Mouse (Mus musculus): ENCODE data around the gene Lcat. TPM values are rescaled to one million over a fixed set of nuclear protein-coding genes. Genes with fewer than 3 reads are reported as not detected.

The Lcat gene
- polyA plus RNA-seq (2021; fragmentation: Nextera tagmentation): 27.6 and 35.6 TPM in 2 replicates
- long read RNA-seq, experiment 1, transcript Lcat-201 (6 exons, 1,342 nt): major isoform, 29 of 35 reads
- long read RNA-seq, experiment 1, partial matches to known transcripts: 6 of 35 reads
- long read RNA-seq, experiment 1, other reads (novel, unspliced or antisense): 0 of 35 reads
- long read RNA-seq, experiment 2, transcript Lcat-201 (6 exons, 1,342 nt): major isoform, 47 of 52 reads
- long read RNA-seq, experiment 2, partial matches to known transcripts: 1 of 52 reads
- long read RNA-seq, experiment 2, other reads (novel, unspliced or antisense): 4 of 52 reads

DNA sequence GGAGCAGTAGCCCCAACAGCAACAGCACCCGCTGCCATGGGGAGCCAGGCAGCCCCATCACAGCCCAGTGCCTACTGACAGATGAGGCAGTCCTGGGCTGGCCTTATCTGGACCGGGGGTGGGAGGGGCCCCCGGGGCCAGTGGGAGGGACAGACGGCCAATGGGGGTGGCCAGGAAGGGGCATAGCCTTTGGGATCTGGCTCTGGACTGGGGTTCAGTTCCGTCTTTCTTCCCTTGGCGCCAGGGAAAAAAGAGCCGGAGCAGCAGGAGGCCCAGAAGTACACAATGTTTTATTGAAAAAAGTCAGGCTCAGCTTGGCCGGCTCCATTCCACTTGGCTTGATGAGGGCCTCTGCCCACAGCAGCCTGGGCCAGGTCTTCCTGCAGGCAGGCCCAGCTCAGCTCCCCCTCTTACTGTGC, at the start of gene Lcat:
Lcat (minus strand) TSS at position 62 of the 419 bp plus-strand sequence.

DNA sequence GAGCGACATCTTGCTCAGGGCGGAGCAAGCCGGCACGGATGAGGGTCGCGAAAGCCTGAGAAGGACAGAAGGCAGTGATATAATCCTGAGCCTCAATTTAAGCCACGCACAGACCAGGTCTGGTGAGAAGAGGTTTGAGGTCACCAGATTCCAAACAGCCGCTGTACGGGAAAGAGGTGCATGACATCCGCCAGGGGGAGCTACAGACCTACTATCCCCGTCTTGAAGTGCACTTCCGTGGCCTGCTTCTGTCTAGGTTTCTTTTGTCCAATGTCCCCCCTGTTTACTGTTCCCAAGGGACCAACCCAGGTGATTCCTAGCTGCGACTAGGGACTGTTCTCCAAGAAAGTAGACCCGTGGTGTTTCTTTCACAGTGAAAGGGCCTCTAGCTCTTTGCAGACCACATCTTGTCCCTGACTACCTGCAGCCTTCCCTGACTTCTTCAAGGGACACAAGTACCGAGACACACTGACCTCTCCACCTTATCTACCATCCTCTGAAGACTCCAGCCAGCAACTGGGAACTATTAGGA, 47.7 kb upstream of the Lcat start, which contains the start of gene Dus2:
Dus2 (plus strand) TSS at position 482 of the 532 bp plus-strand sequence.

DNA sequence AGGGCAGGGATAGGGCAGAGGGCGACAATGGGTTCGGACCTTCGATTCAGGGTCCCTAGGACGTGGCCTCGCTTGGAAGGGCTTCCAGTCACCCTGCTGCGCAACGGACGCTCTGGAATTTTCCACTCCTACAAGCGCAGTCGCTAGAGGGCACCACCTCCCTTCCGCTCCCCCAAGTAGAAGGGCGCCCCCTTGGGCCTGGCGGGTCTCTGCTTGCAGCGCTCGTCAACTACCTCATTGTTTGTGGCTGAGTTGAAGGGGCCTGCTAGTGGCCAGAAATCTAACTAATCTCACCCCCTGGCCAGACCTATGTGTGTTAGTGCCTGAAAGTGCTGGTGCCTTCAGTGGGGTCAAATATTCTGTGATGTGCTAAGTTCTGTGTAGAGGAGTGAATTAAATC, 36.1 kb upstream of the Lcat start, which contains the start of gene Dpep3:
Dpep3 (minus strand) TSS at position 105 of the 400 bp plus-strand sequence.

DNA sequence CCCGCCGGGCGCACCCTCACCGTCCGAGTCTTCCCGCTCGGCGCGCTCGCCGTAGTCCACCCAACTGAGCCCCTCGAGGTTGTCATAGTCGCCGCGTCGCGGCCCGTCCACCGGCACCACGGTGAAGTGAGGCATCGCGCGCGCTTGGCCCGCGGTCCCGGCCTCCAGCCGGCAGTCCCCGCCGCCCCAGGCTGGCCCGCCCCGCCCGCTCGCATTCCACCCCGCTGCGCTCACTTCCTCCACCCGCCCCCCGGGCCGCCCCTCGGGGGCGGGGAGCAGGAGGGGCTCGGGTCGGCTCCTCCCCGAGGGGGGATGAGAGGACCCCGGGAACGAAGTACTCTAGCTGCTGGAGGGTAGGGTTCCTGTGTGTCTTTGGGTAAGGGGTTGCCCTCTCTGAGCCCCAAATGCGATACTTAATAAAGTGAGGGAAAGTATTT, 22.7 kb upstream of the Lcat start, which contains the start of gene Slc12a4:
Slc12a4 (minus strand) TSS at position 193 of the 437 bp plus-strand sequence.

DNA sequence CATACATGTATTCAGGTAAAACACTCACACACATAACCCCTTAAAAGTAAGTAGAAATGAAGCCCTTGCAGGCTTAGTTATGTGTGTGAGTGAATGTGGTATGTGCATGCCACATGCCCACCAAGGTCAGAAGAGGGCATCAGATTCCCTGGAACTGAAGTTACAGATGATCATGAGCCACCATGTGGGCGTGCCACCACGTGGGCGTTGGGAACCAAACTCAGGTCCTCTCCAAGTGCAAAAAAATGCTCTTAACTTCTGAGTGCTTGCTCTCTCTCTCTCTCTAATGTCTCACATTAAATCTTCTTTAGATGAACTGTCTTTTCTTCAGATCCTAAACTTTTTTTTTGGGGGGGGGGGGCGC, 4.9 kb downstream of the Lcat start, which contains the start of gene Psmb10:
Psmb10 (minus strand) TSS at position 139 of the 364 bp plus-strand sequence.

DNA sequence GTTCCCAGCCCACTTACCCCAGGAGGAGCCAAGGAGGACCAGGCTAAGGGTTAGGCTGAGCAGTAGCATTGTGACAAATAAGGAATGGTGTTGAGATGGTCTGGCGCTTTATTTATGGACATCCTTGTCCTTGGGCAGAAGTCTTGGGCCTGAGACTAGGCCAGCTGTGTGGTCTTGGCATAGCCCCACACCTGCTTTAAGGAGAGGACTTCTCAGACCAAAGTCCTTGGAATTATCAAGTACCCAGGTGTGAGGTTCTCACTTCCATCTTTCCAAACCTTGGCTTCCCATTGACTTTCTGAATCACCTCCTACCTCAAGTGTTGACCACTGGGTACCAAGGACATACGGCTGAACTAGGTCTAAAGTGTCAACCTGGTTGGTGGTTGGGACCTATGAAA, 9.4 kb downstream of the Lcat start, which contains the start of gene Ctrl:
Ctrl (minus strand) TSS at position 101 of the 400 bp plus-strand sequence.

DNA sequence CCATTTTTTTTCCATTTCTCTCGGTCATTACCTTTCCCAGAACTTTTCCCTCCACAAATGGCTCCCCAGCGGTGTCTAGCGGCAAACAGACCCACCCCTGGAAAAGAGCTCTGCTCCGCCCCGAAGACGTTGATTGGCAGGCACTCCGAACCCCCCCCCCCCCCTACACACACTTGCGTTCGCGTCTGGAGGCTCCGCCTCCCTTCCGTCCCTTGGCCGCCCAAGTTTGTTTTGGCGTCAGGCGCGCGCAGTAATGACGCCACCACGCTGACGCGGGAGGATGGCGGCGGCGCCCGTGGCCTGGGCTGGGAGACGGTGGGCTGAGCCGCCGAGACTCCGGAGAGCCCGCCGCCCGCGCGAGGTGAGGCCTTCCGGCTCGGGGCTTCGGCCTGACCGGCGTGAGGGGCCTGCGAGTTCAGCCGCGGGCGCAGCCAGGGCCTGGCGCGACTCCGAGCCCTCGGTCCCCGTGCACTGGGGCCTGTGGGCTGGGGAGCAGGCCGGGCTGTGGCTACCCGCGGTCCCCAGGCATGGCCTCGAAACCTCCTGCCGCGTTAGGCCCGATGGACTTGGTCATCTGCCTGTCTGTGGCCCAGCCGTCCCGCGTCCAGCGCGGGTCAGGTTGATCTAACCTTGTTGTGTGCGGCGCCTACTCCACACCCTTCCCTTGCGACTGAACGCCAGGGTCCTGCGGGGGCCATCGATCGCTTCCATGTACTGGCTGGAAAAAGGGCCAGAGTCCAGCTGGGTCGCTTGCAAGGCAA, 42.8 kb downstream of the Lcat start, which contains the start of gene Pskh1:
Pskh1 (plus strand) TSS at position 262 of the 761 bp plus-strand sequence.

DNA sequence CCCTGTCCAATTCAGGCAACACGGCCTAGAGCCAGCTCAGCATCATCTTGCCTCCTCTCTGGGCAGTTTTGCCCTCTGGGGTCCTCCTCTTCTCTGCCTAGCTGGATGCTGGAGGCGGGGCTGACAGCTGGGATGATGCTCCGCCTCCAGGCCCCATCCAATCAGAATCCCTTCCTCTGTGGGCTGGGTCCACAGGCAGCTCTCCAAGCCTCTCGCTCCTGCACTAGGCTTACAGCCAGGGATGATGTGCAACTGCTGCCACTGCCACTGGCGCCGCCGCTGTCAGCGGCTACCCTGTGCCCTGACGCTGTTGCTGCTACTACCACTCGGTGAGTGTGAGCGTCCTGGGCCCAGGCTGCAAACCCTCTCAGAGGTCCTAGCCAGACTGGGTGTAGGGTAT, 49.8 kb downstream of the Lcat start, which contains the start of gene Nrn1l:
Nrn1l (plus strand) TSS at position 229 of the 400 bp plus-strand sequence.

Small RNAs within 50 kb of the gene (microRNA-seq; reads per million reads assigned to microRNA genes)
- not detected for gene Mir7074

Other genes starting within 250 kb of the Lcat start
- gene Acd, start 242.3 kb downstream of the Lcat start, polyA plus RNA-seq (2021; fragmentation: Nextera tagmentation): 32.5 and 41.3 TPM in 2 replicates
- gene Pard6a, start 242.2 kb downstream of the Lcat start, polyA plus RNA-seq (2021; fragmentation: Nextera tagmentation): 67.5 and 73.3 TPM in 2 replicates
- gene 4933405L10Rik, start 235.7 kb downstream of the Lcat start, polyA plus RNA-seq (2021; fragmentation: Nextera tagmentation): 0.18 and 0.19 TPM in 2 replicates
- gene Enkd1, start 235.2 kb downstream of the Lcat start, polyA plus RNA-seq (2021; fragmentation: Nextera tagmentation): 5.8 and 6.3 TPM in 2 replicates
- 18.4 and 20.8 TPM in 2 replicates for gene Gfod2, start 184.7 kb downstream of the Lcat start, polyA plus RNA-seq (2021; fragmentation: Nextera tagmentation)
- 3.1 TPM in 2 replicates for gene Ranbp10, start 116.0 kb downstream of the Lcat start, polyA plus RNA-seq (2021; fragmentation: Nextera tagmentation)
- 0.36 and 0.59 TPM in 2 replicates for gene Tsnaxip1, start 115.7 kb downstream of the Lcat start, polyA plus RNA-seq (2021; fragmentation: Nextera tagmentation)
- 10.9 and 12.0 TPM in 2 replicates for gene Cenpt, start 90.1 kb downstream of the Lcat start, polyA plus RNA-seq (2021; fragmentation: Nextera tagmentation)
- gene Thap11, start 88.2 kb downstream of the Lcat start, polyA plus RNA-seq (2021; fragmentation: Nextera tagmentation): 45.1 and 53.6 TPM in 2 replicates
- gene Nutf2, start 82.8 kb downstream of the Lcat start, polyA plus RNA-seq (2021; fragmentation: Nextera tagmentation): 144 and 150 TPM in 2 replicates
- 19.7 and 20.7 TPM in 2 replicates for gene Edc4, start 62.5 kb downstream of the Lcat start, polyA plus RNA-seq (2021; fragmentation: Nextera tagmentation)
- 3.4 and 3.6 TPM in 2 replicates for gene Nrn1l, start 49.8 kb downstream of the Lcat start, polyA plus RNA-seq (2021; fragmentation: Nextera tagmentation)
- gene Pskh1, start 42.9 kb downstream of the Lcat start, polyA plus RNA-seq (2021; fragmentation: Nextera tagmentation): 3.7 and 4.3 TPM in 2 replicates
- not detected in 2 replicates for gene Ctrl, start 9.5 kb downstream of the Lcat start, polyA plus RNA-seq (2021; fragmentation: Nextera tagmentation)
- gene Psmb10, start 4.9 kb downstream of the Lcat start, polyA plus RNA-seq (2021; fragmentation: Nextera tagmentation): 132 and 140 TPM in 2 replicates
- 11.5 and 14.0 TPM in 2 replicates for gene Slc12a4, start 22.7 kb upstream of the Lcat start, polyA plus RNA-seq (2021; fragmentation: Nextera tagmentation)
- gene Dpep3, start 36.0 kb upstream of the Lcat start, polyA plus RNA-seq (2021; fragmentation: Nextera tagmentation): not detected in 2 replicates
- gene Dus2, start 48.0 kb upstream of the Lcat start, polyA plus RNA-seq (2021; fragmentation: Nextera tagmentation): 14.8 and 18.1 TPM in 2 replicates
- not detected in 2 replicates for gene Dpep2nb, start 62.6 kb upstream of the Lcat start, polyA plus RNA-seq (2021; fragmentation: Nextera tagmentation)
- 16.3 and 18.7 TPM in 2 replicates for gene Ddx28, start 68.5 kb upstream of the Lcat start, polyA plus RNA-seq (2021; fragmentation: Nextera tagmentation)
- 3.4 and 3.5 TPM in 2 replicates for gene Nfatc3, start 115.5 kb upstream of the Lcat start, polyA plus RNA-seq (2021; fragmentation: Nextera tagmentation)
- not detected in 2 replicates for gene Esrp2, start 193.6 kb upstream of the Lcat start, polyA plus RNA-seq (2021; fragmentation: Nextera tagmentation)
- gene Pla2g15, start 207.0 kb upstream of the Lcat start, polyA plus RNA-seq (2021; fragmentation: Nextera tagmentation): 7.8 and 8.0 TPM in 2 replicates
- gene Slc7a6, start 225.5 kb upstream of the Lcat start, polyA plus RNA-seq (2021; fragmentation: Nextera tagmentation): 18.8 and 22.9 TPM in 2 replicates